Mouse (Mus musculus) hindlimb bud, embryonic 11.5 days (tissue): ENCODE measurements around the gene Rinl.

Source experiments
- DNase-seq: peaks from one replicate; pipeline ENCODE4 v3.0.0-alpha.2; 2012; ENCODE audit warnings: low read depth, low spot score; ENCODE audit errors: extremely low spot score

Gene Rinl

DNA sequence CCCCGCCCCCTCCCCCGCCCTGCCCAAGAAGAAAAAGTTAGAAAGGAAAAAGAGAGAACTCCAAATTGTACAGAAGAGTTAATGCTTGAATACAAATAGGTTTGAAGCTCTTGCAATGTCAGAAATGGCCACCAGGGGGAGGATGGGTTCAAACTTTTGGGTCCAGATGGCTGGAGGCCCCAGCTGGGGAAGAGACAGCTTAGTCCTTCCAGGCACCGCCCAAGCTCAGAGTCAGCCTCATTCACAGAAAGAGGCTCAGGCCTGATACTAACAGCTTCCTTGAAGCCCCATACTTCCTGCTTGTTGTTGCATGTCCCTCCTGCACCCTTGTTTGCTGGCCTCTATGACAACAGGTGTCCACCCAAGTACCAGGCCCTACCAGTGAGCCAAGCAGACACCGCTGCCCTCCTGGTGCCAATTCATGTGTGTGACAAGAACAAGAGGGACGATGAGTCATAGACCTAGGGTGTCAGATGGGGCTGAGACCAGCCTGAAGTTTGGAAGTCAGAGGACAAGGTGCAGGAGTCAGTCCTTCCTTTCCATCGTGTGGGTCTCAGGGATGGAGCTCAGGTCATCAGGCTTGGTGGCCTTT, 8.6 kb upstream of the Rinl start:
- peak; percentile 81 for DNase-seq

DNA sequence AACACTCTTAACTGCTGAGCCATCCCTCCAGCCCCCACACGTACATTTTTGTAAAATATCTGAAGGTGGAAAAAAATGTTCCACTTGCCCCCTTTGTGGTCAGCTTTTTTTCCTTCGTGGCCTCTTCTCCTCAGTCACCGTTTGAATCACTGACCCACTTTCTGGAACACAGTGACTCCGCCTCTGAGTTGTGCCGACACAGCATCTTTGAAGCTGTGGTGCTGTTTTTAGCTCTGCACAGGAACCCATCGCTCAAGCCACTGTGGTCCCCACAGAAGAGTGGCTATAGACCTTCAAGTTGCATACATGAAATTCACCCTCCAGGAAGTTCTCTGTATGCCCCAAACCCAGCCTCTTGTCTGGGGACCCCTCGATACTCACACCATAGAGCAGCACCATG, 7.9 kb upstream of the Rinl start:
- no peak for DNase-seq

DNA sequence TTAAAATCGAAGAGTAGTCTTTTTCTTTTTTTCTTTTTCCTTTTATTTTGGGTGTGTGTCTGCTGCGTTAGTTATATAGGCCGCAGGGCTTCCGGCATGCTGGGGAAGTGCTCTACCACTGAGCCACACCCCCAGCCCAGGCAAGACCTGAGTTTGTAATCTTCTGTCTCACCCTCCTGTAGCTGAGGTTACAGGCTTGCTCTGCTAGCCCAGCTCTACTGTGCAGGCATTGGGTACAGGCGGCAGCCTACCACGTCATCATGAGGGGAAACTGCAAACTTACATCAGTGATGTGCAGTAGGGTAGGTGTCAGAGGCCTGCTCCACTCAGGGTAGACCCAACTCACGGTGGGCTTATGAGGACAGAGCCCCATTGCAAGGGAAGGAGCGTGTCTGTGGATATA, 7.5 kb upstream of the Rinl start:
- no peak for DNase-seq

DNA sequence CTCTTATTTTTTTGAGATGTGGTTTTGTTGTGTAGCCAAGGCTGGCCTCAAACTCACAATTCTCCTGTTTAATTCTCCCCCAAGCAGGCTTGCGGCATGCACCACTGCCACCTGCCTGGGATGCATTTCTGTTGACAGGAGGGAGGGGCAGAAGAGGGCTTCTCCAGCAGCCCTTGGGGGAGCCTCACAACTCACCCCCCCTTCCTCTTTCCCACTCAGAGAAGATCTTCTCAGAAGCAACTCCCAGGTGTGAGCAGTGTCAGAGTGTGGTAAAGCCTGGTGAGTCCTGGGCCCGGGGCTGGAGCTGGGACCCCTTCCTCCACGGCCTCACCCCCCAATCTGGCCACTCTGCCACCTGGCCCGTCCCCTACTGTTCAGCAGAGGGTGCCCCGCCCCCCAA, 3.6 kb upstream of the Rinl start:
- no peak for DNase-seq

DNA sequence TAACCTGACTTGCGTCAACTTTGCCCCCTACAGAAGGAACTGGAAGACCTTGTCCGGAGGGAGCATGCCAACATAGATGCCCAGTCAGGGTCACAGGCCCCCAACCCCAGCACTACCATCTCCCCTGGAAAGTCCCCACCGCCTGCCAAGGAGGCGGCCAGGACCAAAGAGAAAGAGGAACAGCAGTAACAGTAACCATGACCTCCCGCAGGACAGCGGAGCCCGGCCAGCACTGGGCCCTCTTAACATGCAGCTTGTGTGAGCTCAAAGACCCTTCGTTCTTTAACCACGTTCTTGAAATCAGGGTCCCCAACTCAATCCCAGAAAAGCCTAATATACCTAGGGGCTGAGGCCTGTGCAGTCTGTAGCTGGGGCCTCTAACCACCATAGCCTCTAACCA, 885 bp upstream of the Rinl start:
- no peak for DNase-seq

DNA sequence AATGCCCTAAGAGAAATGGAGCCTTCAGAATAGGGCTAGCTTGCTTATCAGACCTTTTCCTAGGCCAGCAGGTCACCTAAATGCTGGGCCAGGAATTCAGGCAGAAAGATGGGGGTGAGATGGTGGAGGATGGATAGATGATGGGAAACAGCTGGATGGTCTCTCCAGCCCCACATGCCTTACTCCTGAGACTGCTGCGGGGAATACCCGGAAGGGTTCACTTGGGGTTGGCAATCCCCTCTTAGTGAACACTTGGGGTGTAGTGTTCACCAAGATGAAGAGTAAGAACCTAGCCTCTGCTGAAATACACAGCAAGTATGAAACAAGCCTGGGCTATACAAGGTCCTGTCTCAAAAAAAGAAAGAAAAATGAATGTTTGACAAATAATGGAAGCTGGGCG, 466 bp downstream of the Rinl start:
- no peak for DNase-seq

DNA sequence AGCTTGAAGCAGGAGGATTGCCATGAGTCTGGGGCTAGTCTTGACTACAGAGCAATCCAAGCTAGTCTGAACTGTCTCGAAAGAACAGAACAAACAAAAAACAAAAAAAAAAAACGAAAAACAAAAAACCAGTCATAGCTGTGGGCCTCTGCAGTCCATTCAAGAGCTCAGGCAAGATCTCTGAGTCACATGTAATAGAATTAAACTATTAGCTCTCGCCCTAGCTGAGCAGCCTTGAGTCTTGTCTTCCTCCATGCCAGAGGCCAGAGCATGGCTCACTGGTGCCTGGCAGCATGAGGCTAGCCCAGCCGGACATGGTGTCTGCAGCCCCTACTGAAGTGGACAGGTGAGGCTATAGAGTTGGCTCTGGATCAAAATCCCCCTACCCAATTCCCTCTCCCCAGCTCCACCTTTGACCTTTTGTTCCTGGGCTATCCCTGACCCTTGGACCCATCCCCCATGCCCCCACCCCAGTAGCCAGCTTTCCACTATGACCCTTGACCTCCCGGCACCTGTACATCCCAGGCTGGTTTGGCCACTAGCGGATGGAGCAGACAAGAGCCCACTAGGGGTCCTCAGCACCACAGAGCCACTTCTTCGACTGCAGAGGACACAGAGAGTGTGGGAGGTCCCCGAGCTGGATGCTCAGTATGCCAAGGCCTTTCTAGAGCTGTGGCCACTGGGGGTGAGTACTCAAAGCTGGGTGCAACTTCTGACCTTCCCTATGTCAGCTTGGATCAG, 1.5 kb downstream of the Rinl start:
- DNase-seq: no peak

DNA sequence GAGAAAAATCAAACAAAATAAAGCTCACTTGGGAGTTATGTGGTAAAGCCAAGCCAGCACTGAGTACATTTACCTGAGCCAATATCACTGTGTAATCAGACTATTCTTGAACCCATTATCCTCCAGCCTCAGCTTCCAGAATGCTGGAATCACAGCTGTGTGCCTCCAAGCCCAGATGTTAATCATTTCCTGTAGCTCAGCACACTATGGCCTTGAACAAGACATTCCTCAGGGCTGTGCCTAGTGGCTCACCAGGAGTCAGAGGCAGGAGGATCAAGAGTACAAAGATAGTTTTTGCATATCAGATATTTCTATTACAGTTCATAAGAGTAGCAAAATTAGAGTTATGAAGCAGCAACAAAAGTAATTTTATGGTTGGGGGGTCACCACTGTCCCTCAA, 2.9 kb downstream of the Rinl start:
- no peak for DNase-seq

DNA sequence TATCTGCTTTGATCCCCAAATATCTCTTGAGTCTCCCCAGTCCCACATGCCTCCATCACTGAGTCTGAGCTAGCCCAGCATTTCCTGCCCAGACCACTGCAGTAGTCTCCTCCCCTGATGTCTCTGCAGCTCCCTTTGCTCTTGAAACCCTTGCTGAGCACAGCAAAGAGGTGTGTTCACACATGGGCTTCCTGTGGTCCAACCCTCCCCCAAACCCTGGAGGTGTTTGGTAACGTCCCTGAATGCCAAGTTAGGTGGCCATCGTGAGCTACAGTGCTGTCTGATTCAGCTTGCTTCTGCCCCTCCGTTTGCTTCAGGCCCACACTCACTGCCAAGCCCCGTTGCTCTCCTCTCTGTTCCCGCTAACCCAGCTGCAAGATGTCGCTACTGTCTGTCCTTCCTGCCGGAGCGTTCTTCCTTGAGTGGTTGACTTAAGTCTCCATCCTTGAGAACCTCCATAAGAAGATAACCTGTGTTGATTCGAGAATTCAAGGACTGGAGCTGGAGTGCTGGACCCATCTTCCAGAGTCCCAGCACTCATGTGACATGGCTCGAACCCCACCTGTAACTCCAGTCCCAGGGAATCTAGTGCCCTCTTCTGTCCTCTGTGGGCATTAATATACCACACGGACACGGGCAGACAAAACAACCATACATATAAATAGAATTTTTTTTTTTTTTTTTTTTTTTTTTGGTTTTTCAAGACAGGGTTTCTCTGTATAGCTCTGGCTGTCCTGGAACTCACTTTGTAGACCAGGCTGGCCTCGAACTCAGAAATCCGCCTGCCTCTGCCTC, 3.8 kb downstream of the Rinl start:
- no peak for DNase-seq

DNA sequence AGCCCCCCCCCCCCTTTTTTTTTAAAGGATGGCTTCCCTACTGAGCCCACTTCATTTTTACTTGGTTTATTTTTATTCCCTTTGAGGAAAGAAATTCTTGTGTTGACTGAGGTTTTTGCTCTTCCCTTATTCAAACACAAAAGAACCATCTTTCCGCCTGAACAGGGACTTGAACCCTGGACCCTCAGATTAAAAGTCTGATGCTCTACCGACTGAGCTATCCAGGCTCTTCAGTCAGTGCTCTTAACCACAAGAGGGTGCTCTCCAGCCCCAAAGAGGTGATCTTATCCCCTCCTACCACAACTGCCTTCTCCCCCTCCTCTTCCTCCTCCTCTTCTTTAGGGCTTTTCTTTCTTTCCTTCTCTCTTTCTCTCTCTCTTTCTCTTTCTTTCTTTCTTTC, 5.1 kb downstream of the Rinl start:
- DNase-seq: no peak

DNA sequence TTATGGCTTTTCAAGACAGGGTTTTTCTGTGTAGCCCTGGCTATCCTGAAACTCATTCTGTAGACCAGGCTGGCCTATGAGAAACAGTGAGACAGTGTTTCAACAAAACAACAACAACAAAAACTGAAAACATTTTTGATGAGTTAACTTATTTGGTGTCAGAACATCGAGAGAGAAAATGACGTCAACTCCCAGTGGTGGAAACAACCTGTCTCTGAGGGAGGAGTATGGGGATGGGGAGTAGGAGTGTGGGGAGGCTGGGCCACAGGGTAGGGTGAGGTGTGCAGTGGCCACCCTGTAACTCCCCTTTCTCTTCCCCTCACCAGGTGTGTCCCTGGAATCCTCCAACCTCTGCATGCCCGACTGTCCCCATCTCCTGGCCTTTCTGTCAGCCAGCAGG, 5.7 kb downstream of the Rinl start:
- no peak for DNase-seq

DNA sequence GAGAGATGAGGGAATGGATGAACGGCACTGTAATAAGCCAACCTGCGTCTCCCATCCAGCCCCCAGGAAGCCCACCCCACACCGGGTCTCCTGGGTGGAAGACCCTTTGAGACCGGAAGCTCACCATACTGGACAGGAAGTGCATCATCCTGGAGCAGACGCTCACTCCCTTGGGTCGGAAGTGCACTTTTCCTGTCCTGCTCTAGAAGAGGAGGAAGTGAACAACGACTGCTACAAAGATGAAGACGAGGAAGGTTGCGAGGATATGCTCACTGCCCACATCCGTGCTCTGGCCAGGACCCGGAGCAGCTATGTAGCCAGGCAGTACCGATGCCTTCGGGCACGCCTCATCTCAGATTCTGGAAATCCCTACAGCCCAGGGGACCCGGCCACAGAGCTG, 7.1 kb downstream of the Rinl start:
- DNase-seq: no peak

DNA sequence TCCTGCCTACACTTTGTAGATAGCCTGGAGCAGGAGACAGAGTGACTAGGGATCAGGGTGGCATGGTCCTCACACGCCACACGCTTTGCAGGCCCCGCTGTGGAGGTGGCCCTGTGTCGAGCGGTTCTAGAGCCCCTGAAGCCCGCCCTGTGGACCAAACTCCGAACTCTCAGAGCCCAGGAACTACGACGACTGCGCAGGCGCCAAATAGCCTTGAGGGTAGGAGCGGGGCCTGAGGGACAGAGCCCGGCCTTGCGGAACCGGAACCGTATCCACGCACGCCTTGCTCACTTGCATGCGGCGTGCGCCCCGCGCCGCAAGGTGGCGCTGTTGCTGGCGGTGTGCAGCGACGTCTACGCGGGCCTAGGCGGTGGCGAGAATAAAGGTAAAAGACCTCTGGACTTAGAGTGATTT, 7.8 kb downstream of the Rinl start:
- DNase-seq: no peak

DNA sequence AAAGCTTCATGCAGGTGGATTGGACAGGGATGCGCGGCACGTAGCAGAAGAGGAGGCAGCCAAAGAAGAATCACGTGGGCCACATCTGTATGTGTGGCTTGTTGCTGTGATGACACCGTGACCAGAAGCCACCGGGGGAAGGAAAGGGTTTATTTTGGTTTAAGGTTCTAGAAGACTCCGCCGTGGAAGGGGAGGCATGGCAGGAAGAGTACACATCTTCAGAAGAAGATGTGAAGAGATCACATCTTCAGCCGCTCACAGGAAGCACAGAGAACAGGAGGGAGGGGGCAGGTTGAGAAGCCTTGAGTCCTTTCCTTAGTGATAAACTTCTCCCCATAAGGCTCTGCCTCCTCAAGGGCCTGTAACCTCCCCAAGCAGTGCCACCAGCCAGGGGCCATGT, 11.2 kb downstream of the Rinl start:
- no peak for DNase-seq

DNA sequence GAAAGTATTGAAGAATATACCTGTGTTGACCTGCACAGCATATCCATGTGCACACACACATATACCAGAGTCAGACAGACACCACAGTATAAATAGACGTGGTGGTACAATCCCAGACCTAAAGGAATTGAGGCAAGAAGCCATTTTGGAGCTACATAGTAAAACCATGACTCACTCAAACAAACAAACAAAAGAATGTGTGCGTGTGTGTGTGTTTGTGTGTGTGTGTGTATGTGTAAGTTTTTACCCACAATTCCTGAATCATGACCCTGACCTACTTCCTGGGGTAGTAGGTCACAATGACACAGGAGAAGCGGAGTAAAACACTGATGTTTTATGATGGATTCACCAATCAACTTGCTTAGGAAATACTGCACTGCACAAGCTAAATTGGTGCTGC, 12.7 kb downstream of the Rinl start:
- DNase-seq: no peak

DNA sequence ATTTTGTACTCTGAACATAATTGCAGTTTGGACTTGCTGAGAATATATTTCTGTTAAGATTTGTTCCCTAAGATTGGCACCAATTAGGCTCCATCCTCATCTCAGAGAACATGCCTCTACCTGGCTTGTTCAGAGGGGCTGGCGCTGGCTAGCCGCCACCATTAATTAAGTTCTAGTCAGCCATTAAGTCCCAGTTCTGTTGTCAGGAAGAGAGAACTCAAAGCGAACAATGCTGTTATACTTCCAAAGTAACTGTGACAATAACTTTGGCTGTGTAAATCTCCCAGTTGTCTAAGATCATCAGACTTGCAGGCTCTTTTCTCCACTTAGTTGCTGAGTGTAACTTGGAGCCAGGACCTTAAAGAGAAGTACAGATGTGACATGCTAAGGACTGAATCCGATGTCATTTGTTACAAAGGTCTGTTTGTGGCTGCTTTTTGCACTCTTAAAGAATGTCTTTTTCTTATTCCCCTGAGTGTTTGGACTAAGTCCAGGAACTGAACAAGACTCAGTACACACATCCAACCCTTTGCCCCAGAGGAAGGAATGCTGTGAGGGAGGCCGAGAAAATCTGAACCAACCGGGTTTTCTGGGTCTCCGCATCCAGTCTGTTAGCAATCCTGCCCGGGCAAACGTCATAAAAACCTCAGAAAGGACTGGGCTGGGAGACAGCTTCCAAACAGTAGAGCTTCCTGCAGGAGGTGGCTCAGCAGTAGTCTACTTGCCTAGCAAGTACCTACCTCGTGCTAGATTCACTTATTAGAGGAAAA, 13.3 kb downstream of the Rinl start:
- no peak for DNase-seq

DNA sequence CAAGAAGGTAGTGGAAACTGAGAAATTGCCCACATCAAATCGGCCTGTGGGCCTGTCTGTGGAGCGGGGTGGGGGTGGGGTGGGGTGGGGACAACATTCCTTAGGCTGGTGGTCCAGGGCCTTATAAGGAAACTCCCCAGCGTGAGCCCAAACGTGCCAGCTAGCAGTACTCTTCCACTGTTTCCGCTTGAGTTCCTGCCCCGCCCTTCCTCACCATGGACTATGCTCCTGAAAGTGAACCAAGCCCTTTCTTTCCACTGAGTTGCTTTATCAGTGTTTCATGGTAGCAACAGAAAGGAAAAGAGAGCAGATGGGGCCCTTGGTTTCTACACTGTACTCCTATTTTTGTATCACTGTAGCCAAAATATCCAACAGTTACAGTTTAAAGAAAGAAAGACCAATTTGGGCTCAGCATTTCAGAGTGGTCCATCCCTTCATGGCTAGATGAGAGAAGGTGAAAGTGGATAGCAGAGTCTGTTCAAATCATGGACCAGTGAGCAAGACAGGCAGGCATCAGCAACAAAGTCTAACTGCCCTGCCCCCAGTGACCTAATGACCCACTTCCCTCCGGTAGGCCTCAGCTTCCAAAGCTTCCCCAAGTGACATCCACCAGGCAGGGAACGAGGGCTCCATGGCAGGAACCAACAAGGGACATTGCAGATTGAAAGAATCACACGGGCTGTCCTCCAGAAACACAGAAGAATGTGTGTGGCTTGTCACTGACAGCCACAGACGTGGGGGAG, 14.2 kb downstream of the Rinl start:
- no peak for DNase-seq

DNA sequence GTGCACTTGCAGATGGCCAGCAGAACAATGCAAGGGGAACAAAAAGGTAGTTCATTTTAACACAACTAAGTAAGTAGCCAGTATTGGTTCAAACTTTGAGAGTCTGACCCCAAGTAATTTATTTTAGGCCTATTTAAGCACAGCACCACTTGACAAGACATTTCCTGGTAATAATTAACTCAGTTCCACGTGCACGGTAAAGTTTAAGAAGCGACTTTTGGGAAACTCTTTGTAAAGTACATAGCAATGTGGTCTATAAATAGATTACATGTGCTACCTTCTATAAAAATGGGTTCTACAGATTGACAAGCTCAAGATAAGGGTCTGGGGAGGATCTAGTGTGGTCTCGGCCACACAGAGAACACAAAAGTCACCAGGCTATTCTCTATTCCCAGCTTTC, 15.0 kb downstream of the Rinl start:
- DNase-seq: no peak

DNA sequence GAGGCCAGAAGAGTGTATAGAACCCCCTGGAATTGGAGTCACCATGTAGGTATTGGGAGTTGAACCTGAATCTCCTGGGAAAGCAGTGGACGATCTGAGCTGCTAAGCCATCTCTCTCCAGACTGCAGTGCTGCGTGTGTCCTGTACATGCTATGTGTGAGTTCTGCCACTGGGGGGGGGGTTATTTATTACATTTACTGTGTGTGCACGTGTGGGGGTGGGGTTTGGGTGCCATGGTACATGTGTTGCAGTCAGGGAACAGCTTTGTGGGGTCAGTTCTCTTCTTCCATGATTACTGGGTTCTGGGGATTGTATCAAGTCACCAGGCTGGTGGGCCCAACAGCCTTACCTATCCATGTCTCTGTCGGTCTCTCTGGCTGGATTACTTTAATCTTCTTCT, 18.1 kb downstream of the Rinl start:
- no peak for DNase-seq

DNA sequence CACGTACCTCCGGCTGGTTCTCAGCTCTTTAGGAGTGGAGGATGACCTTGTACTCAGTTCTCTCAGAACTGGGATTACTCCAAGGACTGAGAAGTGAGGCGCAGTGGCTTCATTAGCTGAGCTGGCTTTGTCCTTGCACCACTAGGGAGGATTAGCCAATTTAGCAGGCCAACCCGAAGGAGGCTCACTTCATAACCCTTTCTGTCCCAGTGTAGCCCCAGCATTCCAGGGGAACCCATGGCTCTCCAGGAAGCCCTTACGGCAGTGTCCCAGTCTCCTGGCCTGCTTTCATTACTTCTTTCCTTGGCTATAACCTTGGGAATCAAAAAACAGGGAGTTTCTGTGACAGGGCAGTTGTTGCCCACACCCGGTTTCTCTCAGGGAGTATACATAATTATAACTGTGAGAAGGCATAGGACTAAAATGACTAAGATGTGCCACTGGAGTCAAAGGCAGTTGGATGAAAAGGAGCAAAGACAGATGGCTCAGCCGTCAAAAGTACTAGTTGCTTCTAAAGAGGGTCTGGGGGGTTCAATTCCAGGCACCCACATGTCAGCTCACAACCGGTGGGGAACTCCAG, 19.0 kb downstream of the Rinl start:
- DNase-seq: no peak
